Mouse (Mus musculus) left cerebral cortex, adult 6 months (tissue): Measurements from ENCODE around the gene Kcna10. TPM values are rescaled to one million over a fixed set of nuclear protein-coding genes. Genes with fewer than 3 reads are reported as not detected.

Source experiments
- long read RNA-seq, 2 experiments: library from polyadenylated mRNA; unstranded; transcript quantifications; one replicate each; pipeline ENCODE4 v2.0.0; 2019 to 2020
- polyA plus RNA-seq: library from polyadenylated mRNA; unstranded; fragments of <200 nt; fragmentation: Nextera tagmentation; gene quantifications from 2 replicates; pipeline ENCODE4 v1.2.3, GENCODE M21; 2021

Kcna10 gene
- polyA plus RNA-seq: 0.32 TPM in 1 of 2 replicates, not detected in the other
- long read RNA-seq, experiment 1: 0 reads
- long read RNA-seq, experiment 2: 0 reads

DNA sequence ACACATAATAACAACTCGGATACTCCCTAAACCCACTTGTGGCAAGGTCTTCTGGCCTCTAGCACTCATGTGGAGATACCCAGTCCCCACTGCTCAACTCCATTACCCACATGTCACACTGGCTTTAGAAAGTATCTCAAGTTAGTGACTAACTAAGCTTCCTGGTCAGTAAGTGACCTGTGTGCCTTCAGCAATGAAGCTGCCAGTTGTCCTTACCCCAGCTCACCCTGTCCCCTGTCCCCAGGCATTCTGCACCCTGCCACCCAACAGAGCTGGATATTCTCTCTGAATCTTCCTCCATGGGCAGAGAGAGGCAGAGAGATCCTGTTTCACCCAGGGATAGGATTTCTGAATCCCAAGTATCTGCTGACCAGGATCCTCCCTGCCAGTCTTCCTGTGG, at the start of gene Kcna10:
Gene Kcna10 (plus strand): TSS at position 301 of the 400 bp plus-strand sequence.

GRCm38 (mm10) chr3:107221608-107222007, 38.8 kb downstream of the Kcna10 start, which contains the start of gene Cym:
Gene Cym, minus strand, starts transcription at chr3:107221732.

DNA sequence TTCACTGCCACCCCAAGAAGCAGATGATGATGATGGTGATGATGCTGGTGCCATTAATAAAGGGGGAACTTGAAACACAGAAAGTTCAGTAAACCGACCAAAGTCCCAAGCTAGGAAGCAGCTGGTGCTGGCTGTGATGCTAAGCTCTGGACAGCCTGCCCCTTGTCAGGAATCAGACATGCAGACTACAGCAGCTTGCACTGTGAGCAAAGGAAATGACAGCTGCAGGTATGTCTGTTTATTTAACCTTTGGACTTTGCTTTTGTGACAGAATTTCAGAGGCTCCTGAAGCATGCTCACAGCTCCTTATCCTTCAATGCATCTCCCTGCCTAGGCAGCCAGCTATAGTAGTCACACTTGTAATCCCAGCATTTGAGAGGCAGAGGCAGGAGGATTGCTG, 47.7 kb downstream of the Kcna10 start, which contains the start of gene A630076J17Rik:
Gene A630076J17Rik (plus strand): TSS at position 88 of the 400 bp plus-strand sequence.

DNA sequence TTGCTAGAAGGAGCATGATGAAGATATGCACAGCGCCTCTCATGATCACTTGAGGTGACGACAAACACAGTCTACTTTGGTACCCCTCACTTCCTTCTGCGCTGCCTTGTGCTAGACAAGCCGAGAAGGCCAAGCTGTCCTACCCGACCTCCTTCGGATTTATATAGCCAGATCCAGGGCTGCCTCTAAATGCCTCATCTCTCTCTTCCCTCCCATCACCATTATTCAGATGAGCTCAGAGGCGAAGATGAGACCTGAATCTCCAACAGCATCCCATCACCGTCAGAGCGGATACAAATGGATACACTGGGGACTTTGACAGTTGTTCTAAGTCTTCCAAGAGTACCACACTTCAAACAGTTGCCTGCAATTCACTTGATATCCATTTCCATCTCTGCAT, 56.8 kb downstream of the Kcna10 start, which contains the start of gene Prok1:
Gene Prok1 (minus strand): TSS at position 101 of the 400 bp plus-strand sequence.

Other genes with a start within 250 kb of the Kcna10 start
- 3.5 and 15.2 TPM in 2 replicates for gene Kcna3, start 146.9 kb upstream of the Kcna10 start, polyA plus RNA-seq
- 16.7 and 20.3 TPM in 2 replicates for gene Kcna2, start 81.9 kb upstream of the Kcna10 start, polyA plus RNA-seq
- not detected in 2 replicates for gene Cym, start 38.7 kb downstream of the Kcna10 start, polyA plus RNA-seq
- gene A630076J17Rik, start 47.6 kb downstream of the Kcna10 start, polyA plus RNA-seq: not detected in 2 replicates
- gene Prok1, start 56.7 kb downstream of the Kcna10 start, polyA plus RNA-seq: not detected in 2 replicates
- 271 and 346 TPM in 2 replicates for gene Lamtor5, start 95.8 kb downstream of the Kcna10 start, polyA plus RNA-seq
- gene Slc16a4, start 108.2 kb downstream of the Kcna10 start, polyA plus RNA-seq: 1.1 and 1.8 TPM in 2 replicates
- 10.6 and 11.0 TPM in 2 replicates for gene Rbm15, start 150.6 kb downstream of the Kcna10 start, polyA plus RNA-seq